Comparison of ENCODE assay signal across 22 mouse cellular contexts in the genomic region with DNA sequence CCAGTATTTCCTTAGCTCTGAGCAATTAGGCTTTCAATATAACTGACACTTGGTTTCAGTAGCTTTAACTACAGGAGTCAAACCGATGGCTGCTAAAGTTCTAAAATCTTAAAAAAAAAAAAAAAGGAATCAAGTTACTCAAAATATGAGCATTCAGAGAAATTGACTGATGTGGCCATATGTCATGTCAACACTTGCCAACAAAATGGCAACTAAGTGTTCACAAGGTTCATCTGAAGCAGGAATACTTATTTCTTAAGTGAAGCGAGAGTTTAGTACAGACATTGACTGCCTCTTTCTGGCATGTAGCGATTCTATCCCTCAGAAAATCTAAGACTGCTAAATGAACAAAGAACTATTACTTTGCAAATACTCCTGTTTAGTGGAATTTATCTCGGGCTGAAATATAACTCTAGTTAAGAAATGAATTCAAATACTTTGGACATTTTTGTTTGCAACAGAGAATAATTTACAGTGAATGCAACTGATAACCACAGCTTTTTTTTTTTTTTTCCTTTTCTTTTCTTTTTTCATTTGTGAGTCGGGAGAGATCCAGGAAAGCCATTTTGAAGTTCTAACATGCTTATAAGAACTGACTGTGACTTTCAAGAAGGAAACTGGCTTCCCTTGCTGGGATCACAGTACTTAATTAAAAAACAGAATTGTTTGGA. TPM values are rescaled to one million over a fixed set of nuclear protein-coding genes. Genes with fewer than 3 reads are reported as not detected.
"Had no signal": no experiment of that assay in that cellular context is flagged by ENCODE, and none has a peak within 500 bp of the region (broad histone marks: within the 10 kb centered on the region; RNA-seq: fewer than 3 reads in every experiment).

No protein-coding gene starts in this region.

- H3K27ac ChIP-seq: kidney, embryonic 15.5 days; left cerebral cortex, adult 2 months; limb, embryonic 12.5 days; limb, embryonic 15.5 days; liver, embryonic 14.5 days; midbrain, embryonic 13.5 days; neural tube, embryonic 13.5 days; stomach, embryonic 15.5 days had no signal

- H3K36me3 ChIP-seq: kidney, embryonic 15.5 days; limb, embryonic 12.5 days; stomach, embryonic 15.5 days had no signal

- DNase-seq: kidney, adult 2 months; kidney, postnatal 10 days; kidney, postnatal 36 days; layer of hippocampus, postnatal 36 days; left cerebral cortex, postnatal 4 days; lung, postnatal 14 days; lung, postnatal 4 days; retina, postnatal 1 day had no signal

- H3K9ac ChIP-seq: kidney, embryonic 15.5 days; limb, embryonic 12.5 days; limb, embryonic 15.5 days; liver, embryonic 14.5 days; liver, postnatal 0 days; lung, embryonic 14.5 days; midbrain, embryonic 13.5 days; neural tube, embryonic 13.5 days; stomach, embryonic 15.5 days had no signal

- H3K4me2 ChIP-seq: kidney, embryonic 15.5 days; limb, embryonic 12.5 days; limb, embryonic 15.5 days; liver, embryonic 11.5 days; lung, embryonic 14.5 days; midbrain, embryonic 13.5 days; neural tube, embryonic 13.5 days; stomach, embryonic 15.5 days had no signal

- H3K27me3 ChIP-seq: kidney, embryonic 15.5 days; limb, embryonic 12.5 days; limb, embryonic 15.5 days; midbrain, embryonic 13.5 days; neural tube, embryonic 13.5 days; stomach, embryonic 15.5 days had no signal

- H3K4me1 ChIP-seq: limb, embryonic 12.5 days; limb, embryonic 15.5 days; midbrain, embryonic 13.5 days; neural tube, embryonic 13.5 days; stomach, embryonic 15.5 days had no signal

- H3K9me3 ChIP-seq: kidney, embryonic 15.5 days; limb, embryonic 12.5 days; limb, embryonic 15.5 days; midbrain, embryonic 13.5 days; neural tube, embryonic 13.5 days; stomach, embryonic 15.5 days had no signal

- ATAC-seq: midbrain, embryonic 16.5 days had no signal

- H3K4me3 ChIP-seq: kidney, embryonic 15.5 days; left cerebral cortex, adult 2 months; limb, embryonic 12.5 days; limb, embryonic 15.5 days; midbrain, embryonic 13.5 days; myocyte; neural tube, embryonic 13.5 days; stomach, embryonic 15.5 days had no signal

RNA-seq across cellular contexts. Expression of gene Cd200, which starts 18.4 kb away (rescaled TPM):
- total RNA-seq: megakaryocyte-erythroid progenitor cell, adult 5-6 weeks had no signal
